Mouse (Mus musculus) embryonic facial prominence, embryonic 10.5 days (tissue): ENCODE data around the gene Asprv1. TPM values are rescaled to one million over a fixed set of nuclear protein-coding genes. Genes with fewer than 3 reads are reported as not detected.

Experiments used
- DNase-seq: peaks from one replicate; pipeline ENCODE4 v3.0.0-alpha.2; 2017; ENCODE audit warnings: low spot score
- H3K27ac ChIP-seq: fragments of 300-500 bp; sonication (generic); replicated peaks from 2 replicates; pipeline ENCODE4 v1.5.1; 2016; ENCODE audit warnings: mild to moderate bottlenecking
- H3K27me3 ChIP-seq: fragments of 300-500 bp; sonication (generic); replicated peaks from 2 replicates; pipeline ENCODE4 v1.6.1; 2016; ENCODE audit warnings: low read depth, mild to moderate bottlenecking; ENCODE audit not compliant: poor library complexity, severe bottlenecking
- H3K36me3 ChIP-seq: fragments of 300-500 bp; sonication (generic); replicated peaks from 2 replicates; pipeline ENCODE4 v1.6.1; 2016; ENCODE audit warnings: mild to moderate bottlenecking, moderate library complexity
- H3K4me1 ChIP-seq: fragments of 300-500 bp; sonication (generic); 2 replicates; pipeline ENCODE4 v1.6.1; 2016
- H3K4me3 ChIP-seq: fragments of 300-500 bp; sonication (generic); 2 replicates; pipeline ENCODE4 v1.5.1; 2016; ENCODE audit warnings: mild to moderate bottlenecking, moderate library complexity
- H3K9me3 ChIP-seq: fragments of 300-500 bp; sonication (generic); 2 replicates; pipeline ENCODE4 v1.6.1; 2016; ENCODE audit warnings: mild to moderate bottlenecking
- WGBS: fragments of 180-500 bp; shearing (Covaris S2); methylation state at CpG from one replicate; pipeline ENCODE4 v1.1.7; 2016; 5-methylcytosine and 5-hydroxymethylcytosine counted together
- polyA plus RNA-seq: library from polyadenylated mRNA; unstranded; fragments of >200 nt; fragmentation: Nextera tagmentation; extraction: Ambion mirVana; gene quantifications from 2 replicates; pipeline ENCODE4 v1.2.1, GENCODE M21; 2016

The Asprv1 gene
- polyA plus RNA-seq, 1 experiment from 2014 or later: 1.3 TPM

DNA sequence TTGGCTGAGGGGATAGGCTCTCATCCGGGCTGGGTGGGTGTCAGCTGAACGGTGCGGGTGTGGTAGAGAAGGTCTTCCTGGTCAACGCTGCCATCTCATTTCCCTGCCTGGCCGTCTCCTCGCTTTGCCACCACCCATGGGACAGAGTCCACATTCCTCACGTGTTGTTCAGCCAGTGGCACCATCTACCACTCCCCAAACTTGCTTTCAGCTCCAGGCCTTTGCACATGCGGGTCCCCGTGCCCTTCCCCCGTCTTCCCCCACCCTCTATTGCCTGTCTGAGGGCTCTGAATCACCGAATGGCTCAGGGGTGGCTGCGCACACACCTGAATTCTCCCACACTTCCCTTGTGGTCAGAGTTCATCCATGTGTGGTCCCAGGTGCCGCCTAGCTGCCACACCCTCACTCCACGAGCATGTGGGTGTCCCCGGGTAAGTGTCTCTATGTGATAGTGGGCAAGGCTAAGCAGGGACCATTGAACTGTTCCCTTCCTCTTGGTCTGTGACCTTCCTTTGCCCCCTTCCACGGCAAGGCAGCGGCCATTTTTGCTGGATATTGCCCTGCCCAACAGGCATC, 32.0 kb upstream of the Asprv1 start:
- H3K27me3 ChIP-seq: no peaks in the 10 kb centered on the region
- 84% methylated on average over 17 of the region's 17 CpGs for WGBS
- H3K4me1 ChIP-seq: peaks cover 11% of the 10 kb centered on the region
- no peaks in the 10 kb centered on the region for H3K9me3 ChIP-seq
- H3K4me3 ChIP-seq: no peak overlapping the region
- H3K36me3 ChIP-seq: no peaks in the 10 kb centered on the region
- no peak overlapping the region for H3K27ac ChIP-seq
- DNase-seq: no peak

- H3K4me1 ChIP-seq: peaks cover 11% of the 10 kb centered on the region
- no peak overlapping the region for H3K27ac ChIP-seq
- no peaks in the 10 kb centered on the region for H3K9me3 ChIP-seq
- 69% methylated on average over 5 of the region's 5 CpGs for WGBS
- H3K27me3 ChIP-seq: no peaks in the 10 kb centered on the region
- no peak for DNase-seq
- H3K4me3 ChIP-seq: no peak overlapping the region
- H3K36me3 ChIP-seq: no peaks in the 10 kb centered on the region
Measured at GRCm38 (mm10) chr6:86598742-86599193, 29.2 kb upstream of the Asprv1 start.

- DNase-seq: peak; percentile 78
- no peak overlapping the region for H3K4me3 ChIP-seq
- H3K36me3 ChIP-seq: no peaks in the 10 kb centered on the region
- no peak overlapping the region for H3K27ac ChIP-seq
- WGBS: 21% methylated on average over 4 of the region's 4 CpGs
- peaks cover 11% of the 10 kb centered on the region for H3K4me1 ChIP-seq
- H3K9me3 ChIP-seq: no peaks in the 10 kb centered on the region
- H3K27me3 ChIP-seq: no peaks in the 10 kb centered on the region
Measured at GRCm38 (mm10) chr6:86599197-86599596, 28.8 kb upstream of the Asprv1 start.

GRCm38 (mm10) chr6:86599951-86600414, 28.0 kb upstream of the Asprv1 start:
- H3K9me3 ChIP-seq: no peaks in the 10 kb centered on the region
- H3K4me3 ChIP-seq: no peak overlapping the region
- H3K4me1 ChIP-seq: peaks cover 4% of the 10 kb centered on the region
- no peak overlapping the region for H3K27ac ChIP-seq
- 91% methylated on average over 6 of the region's 6 CpGs for WGBS
- H3K36me3 ChIP-seq: no peaks in the 10 kb centered on the region
- DNase-seq: no peak
- H3K27me3 ChIP-seq: no peaks in the 10 kb centered on the region

GRCm38 (mm10) chr6:86605260-86605659, 22.7 kb upstream of the Asprv1 start:
- DNase-seq: no peak
- no peak overlapping the region for H3K27ac ChIP-seq
- H3K9me3 ChIP-seq: no peaks in the 10 kb centered on the region
- H3K36me3 ChIP-seq: no peaks in the 10 kb centered on the region
- no peak overlapping the region for H3K4me3 ChIP-seq
- H3K4me1 ChIP-seq: no peaks in the 10 kb centered on the region
- H3K27me3 ChIP-seq: no peaks in the 10 kb centered on the region
- WGBS: 75% methylated on average over 7 of the region's 7 CpGs

- H3K27me3 ChIP-seq: no peaks in the 10 kb centered on the region
- H3K27ac ChIP-seq: no peak overlapping the region
- H3K9me3 ChIP-seq: no peaks in the 10 kb centered on the region
- WGBS: 85% methylated on average over 4 of the region's 4 CpGs
- no peaks in the 10 kb centered on the region for H3K36me3 ChIP-seq
- no peak overlapping the region for H3K4me3 ChIP-seq
- H3K4me1 ChIP-seq: no peaks in the 10 kb centered on the region
- no peak for DNase-seq
Measured at GRCm38 (mm10) chr6:86606289-86606688, 21.7 kb upstream of the Asprv1 start.

GRCm38 (mm10) chr6:86607471-86607870, 20.5 kb upstream of the Asprv1 start:
- H3K27ac ChIP-seq: no peak overlapping the region
- no peaks in the 10 kb centered on the region for H3K9me3 ChIP-seq
- 83% methylated on average over 6 of the region's 6 CpGs for WGBS
- no peaks in the 10 kb centered on the region for H3K4me1 ChIP-seq
- no peak overlapping the region for H3K4me3 ChIP-seq
- no peak for DNase-seq
- no peaks in the 10 kb centered on the region for H3K27me3 ChIP-seq
- H3K36me3 ChIP-seq: no peaks in the 10 kb centered on the region

DNA sequence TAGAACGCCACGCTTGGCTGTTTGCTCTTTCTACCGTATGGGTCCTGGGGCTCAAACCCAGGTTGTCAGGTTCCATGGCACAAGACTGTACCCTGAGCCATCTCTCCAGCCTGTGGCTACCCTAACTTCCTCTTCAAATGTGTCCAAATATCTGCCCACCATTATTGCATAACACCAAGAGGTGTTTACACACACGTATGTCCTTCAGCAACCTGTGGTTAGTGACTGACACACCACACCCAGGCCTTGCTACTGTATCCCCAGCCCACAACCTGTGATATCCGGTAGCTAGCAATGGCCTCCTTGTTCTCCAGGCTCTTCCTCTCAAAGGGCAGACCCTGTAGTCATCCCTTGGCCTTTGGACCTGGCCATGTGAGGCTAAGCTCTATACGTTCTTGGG, 18.7 kb upstream of the Asprv1 start:
- 89% methylated on average over 6 of the region's 6 CpGs for WGBS
- DNase-seq: no peak

GRCm38 (mm10) chr6:86610714-86611113, 17.2 kb upstream of the Asprv1 start:
- no peak for DNase-seq
- 60% methylated on average over 5 of the region's 5 CpGs for WGBS
- H3K4me3 ChIP-seq: no peak overlapping the region
- no peaks in the 10 kb centered on the region for H3K4me1 ChIP-seq
- H3K36me3 ChIP-seq: no peaks in the 10 kb centered on the region
- H3K27me3 ChIP-seq: no peaks in the 10 kb centered on the region
- H3K27ac ChIP-seq: no peak overlapping the region
- no peaks in the 10 kb centered on the region for H3K9me3 ChIP-seq

More for the DNA sequence above, 18.7 kb upstream of the Asprv1 start:
- Histone ChIP-seq H3K4me3 (no peak overlapping the region), H3K4me1 (no peaks in the 10 kb centered on the region), H3K36me3 (no peaks in the 10 kb centered on the region), H3K27me3 (no peaks in the 10 kb centered on the region), H3K27ac (no peak overlapping the region), H3K9me3 (no peaks in the 10 kb centered on the region)

GRCm38 (mm10) chr6:86615301-86615700, 12.7 kb upstream of the Asprv1 start:
- Histone ChIP-seq H3K4me1 (peaks cover 6% of the 10 kb centered on the region; the same call in 1 of the 2 replicates), H3K9me3 (no peaks in the 10 kb centered on the region), H3K27me3 (no peaks in the 10 kb centered on the region), H3K36me3 (no peaks in the 10 kb centered on the region), H3K27ac (no peak overlapping the region), H3K4me3 (no peak overlapping the region)
- DNase-seq: no peak
- 85% methylated on average over 4 of the region's 4 CpGs for WGBS

GRCm38 (mm10) chr6:86623201-86623600, 4.8 kb upstream of the Asprv1 start:
- H3K4me3 ChIP-seq: no peak overlapping the region
- no peaks in the 10 kb centered on the region for H3K27me3 ChIP-seq
- H3K9me3 ChIP-seq: no peaks in the 10 kb centered on the region
- no peaks in the 10 kb centered on the region for H3K36me3 ChIP-seq
- H3K4me1 ChIP-seq: peaks cover 4% of the 10 kb centered on the region; the same call in 1 of the 2 replicates
- no peak for DNase-seq
- 81% methylated on average over 4 of the region's 4 CpGs for WGBS
- no peak overlapping the region for H3K27ac ChIP-seq

GRCm38 (mm10) chr6:86624074-86625030, 3.6 kb upstream of the Asprv1 start:
- 0 out of 2 replicates have a peak, but pooled peaks cover 6% of the 10 kb centered on the region for H3K4me1 ChIP-seq
- no peak overlapping the region for H3K27ac ChIP-seq
- H3K27me3 ChIP-seq: no peaks in the 10 kb centered on the region
- WGBS: 66% methylated on average over 18 of the region's 18 CpGs
- no peaks in the 10 kb centered on the region for H3K36me3 ChIP-seq
- H3K4me3 ChIP-seq: no peak overlapping the region
- DNase-seq: no peak
- no peaks in the 10 kb centered on the region for H3K9me3 ChIP-seq

- WGBS: 76% methylated on average over 3 of the region's 3 CpGs
- Histone ChIP-seq H3K4me3 (no peak overlapping the region), H3K27me3 (no peaks in the 10 kb centered on the region), H3K4me1 (0 out of 2 replicates have a peak, but pooled peaks cover 6% of the 10 kb centered on the region), H3K27ac (no peak overlapping the region), H3K9me3 (no peaks in the 10 kb centered on the region), H3K36me3 (no peaks in the 10 kb centered on the region)
- DNase-seq: no peak
Measured at GRCm38 (mm10) chr6:86630141-86630540, 2.2 kb downstream of the Asprv1 start.
